Mouse (Mus musculus): Measurements from ENCODE around the gene Chmp4b. TPM values are rescaled to one million over a fixed set of nuclear protein-coding genes. Genes with fewer than 3 reads are reported as not detected.

Gene Chmp4b
- polyA plus RNA-seq, 1 experiment from 2014 or later: 14.7 TPM

GRCm38 (mm10) chr2:154648086-154648485 is 3.4 kb upstream of the Chmp4b start:
- peaks cover 13% of the 10 kb centered on the region for H3K4me1 ChIP-seq
- H3K27ac ChIP-seq (replicated peaks): no peak overlapping the region
- H3K9me3 ChIP-seq: no peaks in the 10 kb centered on the region
- peaks cover 27% of the 10 kb centered on the region for H3K36me3 ChIP-seq (replicated peaks)
- 29% methylated on average over 3 of the region's 3 CpGs for WGBS
- H3K27me3 ChIP-seq (replicated peaks; ENCODE audit: low read depth, poor library complexity, severe bottlenecking): no peaks in the 10 kb centered on the region
- H3K4me3 ChIP-seq: no peak overlapping the region
- peak; percentile 64 for DNase-seq (ENCODE audit: low spot score)

GRCm38 (mm10) chr2:154650404-154650803 is 1.1 kb upstream of the Chmp4b start:
- H3K27ac ChIP-seq (replicated peaks): peak overlapping the region; percentile 61; the same call in 1 of the 2 replicates
- no peaks in the 10 kb centered on the region for H3K27me3 ChIP-seq (replicated peaks; ENCODE audit: low read depth, poor library complexity, severe bottlenecking)
- WGBS: 85% methylated on average over 3 of the region's 3 CpGs
- no peak overlapping the region for H3K4me3 ChIP-seq
- H3K9me3 ChIP-seq: no peaks in the 10 kb centered on the region
- no peak for DNase-seq (ENCODE audit: low spot score)
- H3K36me3 ChIP-seq (replicated peaks): peaks cover 10% of the 10 kb centered on the region
- peaks cover 13% of the 10 kb centered on the region for H3K4me1 ChIP-seq

GRCm38 (mm10) chr2:154654976-154655375 is 3.5 kb downstream of the Chmp4b start:
- DNase-seq (ENCODE audit: low spot score): no peak
- H3K36me3 ChIP-seq (replicated peaks): peaks cover 5% of the 10 kb centered on the region; the same call in 1 of the 2 replicates
- no peaks in the 10 kb centered on the region for H3K27me3 ChIP-seq (replicated peaks; ENCODE audit: low read depth, poor library complexity, severe bottlenecking)
- WGBS: 95% methylated on average over 12 of the region's 12 CpGs
- no peak overlapping the region for H3K4me3 ChIP-seq
- H3K4me1 ChIP-seq: peaks cover 27% of the 10 kb centered on the region
- H3K27ac ChIP-seq (replicated peaks): no peak overlapping the region
- H3K9me3 ChIP-seq: no peaks in the 10 kb centered on the region

GRCm38 (mm10) chr2:154655878-154656414 is 4.4 kb downstream of the Chmp4b start:
- Histone ChIP-seq H3K4me3 (peak overlapping the region; percentile 95; the same call in 1 of the 2 replicates), H3K4me1 (peaks cover 27% of the 10 kb centered on the region), H3K27ac (replicated peaks) (peak overlapping the region; percentile 93), H3K9me3 (no peaks in the 10 kb centered on the region), H3K36me3 (replicated peaks) (peaks cover 14% of the 10 kb centered on the region), H3K27me3 (replicated peaks; ENCODE audit: low read depth, poor library complexity, severe bottlenecking) (no peaks in the 10 kb centered on the region)
- 85% methylated on average over 2 of the region's 2 CpGs for WGBS
- DNase-seq (ENCODE audit: low spot score): no peak

GRCm38 (mm10) chr2:154656710-154657485 is 5.4 kb downstream of the Chmp4b start:
- Histone ChIP-seq H3K27me3 (replicated peaks; ENCODE audit: low read depth, poor library complexity, severe bottlenecking) (no peaks in the 10 kb centered on the region), H3K36me3 (replicated peaks) (peaks cover 24% of the 10 kb centered on the region), H3K27ac (replicated peaks) (peak overlapping the region; percentile 93), H3K4me1 (peaks cover 27% of the 10 kb centered on the region), H3K9me3 (no peaks in the 10 kb centered on the region), H3K4me3 (peak overlapping the region; percentile 95)
- peak; percentile 97 for DNase-seq (ENCODE audit: low spot score)
- under 1% methylated on average over 67 of the region's 67 CpGs for WGBS

GRCm38 (mm10) chr2:154657486-154658237 is 6.2 kb downstream of the Chmp4b start:
- peak overlapping the region; percentile 93 for H3K27ac ChIP-seq (replicated peaks)
- peaks cover 23% of the 10 kb centered on the region for H3K4me1 ChIP-seq
- DNase-seq (ENCODE audit: low spot score): peak; percentile 19
- 20% methylated on average over 12 of the region's 12 CpGs for WGBS
- peaks cover 30% of the 10 kb centered on the region for H3K36me3 ChIP-seq (replicated peaks)
- H3K27me3 ChIP-seq (replicated peaks; ENCODE audit: low read depth, poor library complexity, severe bottlenecking): no peaks in the 10 kb centered on the region
- H3K9me3 ChIP-seq: no peaks in the 10 kb centered on the region
- H3K4me3 ChIP-seq: peak overlapping the region; percentile 95

- no peak for DNase-seq (ENCODE audit: low spot score)
- 87% methylated on average over 4 of the region's 4 CpGs for WGBS
- Histone ChIP-seq H3K27me3 (replicated peaks; ENCODE audit: low read depth, poor library complexity, severe bottlenecking) (no peaks in the 10 kb centered on the region), H3K9me3 (no peaks in the 10 kb centered on the region), H3K4me3 (peak overlapping the region; percentile 95), H3K27ac (replicated peaks) (no peak overlapping the region), H3K36me3 (replicated peaks) (peaks cover 43% of the 10 kb centered on the region), H3K4me1 (peaks cover 23% of the 10 kb centered on the region)
Observed at GRCm38 (mm10) chr2:154659070-154659469, 7.6 kb downstream of the Chmp4b start.

- no peaks in the 10 kb centered on the region for H3K9me3 ChIP-seq
- no peak overlapping the region for H3K27ac ChIP-seq (replicated peaks)
- peaks cover 23% of the 10 kb centered on the region for H3K4me1 ChIP-seq
- H3K36me3 ChIP-seq (replicated peaks): peaks cover 48% of the 10 kb centered on the region
- DNase-seq (ENCODE audit: low spot score): no peak
- WGBS: 74% methylated on average over 5 of the region's 5 CpGs
- no peak overlapping the region; the same call in 1 of the 2 replicates for H3K4me3 ChIP-seq
- H3K27me3 ChIP-seq (replicated peaks; ENCODE audit: low read depth, poor library complexity, severe bottlenecking): no peaks in the 10 kb centered on the region
Observed at GRCm38 (mm10) chr2:154659531-154660074, 8.1 kb downstream of the Chmp4b start.

- peaks cover 55% of the 10 kb centered on the region for H3K36me3 ChIP-seq (replicated peaks)
- no peaks in the 10 kb centered on the region for H3K27me3 ChIP-seq (replicated peaks; ENCODE audit: low read depth, poor library complexity, severe bottlenecking)
- no peak overlapping the region for H3K4me3 ChIP-seq
- WGBS: 69% methylated on average over 7 of the region's 7 CpGs
- no peak overlapping the region for H3K27ac ChIP-seq (replicated peaks)
- peaks cover 12% of the 10 kb centered on the region for H3K4me1 ChIP-seq
- H3K9me3 ChIP-seq: no peaks in the 10 kb centered on the region
- DNase-seq (ENCODE audit: low spot score): no peak
Observed at GRCm38 (mm10) chr2:154668680-154669079, 17.2 kb downstream of the Chmp4b start.

- 80% methylated on average over 4 of the region's 4 CpGs for WGBS
Observed at GRCm38 (mm10) chr2:154670106-154670505, 18.6 kb downstream of the Chmp4b start.

GRCm38 (mm10) chr2:154670741-154671140 is 19.2 kb downstream of the Chmp4b start:
- Histone ChIP-seq H3K4me1 (peaks cover 15% of the 10 kb centered on the region), H3K9me3 (no peaks in the 10 kb centered on the region), H3K27ac (replicated peaks) (no peak overlapping the region), H3K36me3 (replicated peaks) (peaks cover 46% of the 10 kb centered on the region), H3K27me3 (replicated peaks; ENCODE audit: low read depth, poor library complexity, severe bottlenecking) (no peaks in the 10 kb centered on the region), H3K4me3 (no peak overlapping the region)
- 83% methylated on average over 4 of the region's 4 CpGs for WGBS
- no peak for DNase-seq (ENCODE audit: low spot score)

More at GRCm38 (mm10) chr2:154670106-154670505, 18.6 kb downstream of the Chmp4b start:
- H3K27ac ChIP-seq (replicated peaks): no peak overlapping the region
- H3K4me1 ChIP-seq: peaks cover 18% of the 10 kb centered on the region
- DNase-seq (ENCODE audit: low spot score): no peak
- peaks cover 46% of the 10 kb centered on the region for H3K36me3 ChIP-seq (replicated peaks)
- H3K27me3 ChIP-seq (replicated peaks; ENCODE audit: low read depth, poor library complexity, severe bottlenecking): no peaks in the 10 kb centered on the region
- no peaks in the 10 kb centered on the region for H3K9me3 ChIP-seq
- H3K4me3 ChIP-seq: no peak overlapping the region

- Histone ChIP-seq H3K9me3 (no peaks in the 10 kb centered on the region), H3K36me3 (replicated peaks) (peaks cover 41% of the 10 kb centered on the region), H3K4me3 (no peak overlapping the region), H3K4me1 (peaks cover 24% of the 10 kb centered on the region), H3K27ac (replicated peaks) (no peak overlapping the region), H3K27me3 (replicated peaks; ENCODE audit: low read depth, poor library complexity, severe bottlenecking) (no peaks in the 10 kb centered on the region)
- 66% methylated on average over 4 of the region's 4 CpGs for WGBS
- no peak for DNase-seq (ENCODE audit: low spot score)
Observed at GRCm38 (mm10) chr2:154674008-154674407, 22.5 kb downstream of the Chmp4b start.
